Mouse (Mus musculus): ENCODE measurements around the gene Ttc28. TPM values are rescaled to one million over a fixed set of nuclear protein-coding genes. Genes with fewer than 3 reads are reported as not detected.
A peak's percentile ranks its signal among the peaks of the same experiment; 100 is the strongest.

Ttc28 gene
- total RNA-seq, 2 experiments from 2014 or later: 10.2 to 11.7 TPM

GRCm38 (mm10) chr5:111266658-111267057 lies 387.1 kb downstream of the Ttc28 start:
- DNase-seq (ENCODE audit: low spot score in 2 of 2): no peak
- H3K27ac ChIP-seq: peak overlapping the region; percentile 21
- no peak for TF ChIP-seq CTCF (conservative IDR thresholded peaks at IDR 0.05)
- no peak overlapping the region for H3K4me3 ChIP-seq

GRCm38 (mm10) chr5:111267100-111267499 lies 387.5 kb downstream of the Ttc28 start:
- Histone ChIP-seq H3K4me3 (no peak overlapping the region), H3K27ac (peak overlapping the region; percentile 21)
- no peak for TF ChIP-seq CTCF (conservative IDR thresholded peaks at IDR 0.05)
- no peak for DNase-seq (ENCODE audit: low spot score in 2 of 2)

- no peak overlapping the region for H3K27ac ChIP-seq
- TF ChIP-seq CTCF (conservative IDR thresholded peaks at IDR 0.05): no peak
Observed at GRCm38 (mm10) chr5:111268852-111269251, 389.2 kb downstream of the Ttc28 start.

GRCm38 (mm10) chr5:111269613-111270205 lies 390.1 kb downstream of the Ttc28 start:
- no peak overlapping the region for H3K27ac ChIP-seq
- TF ChIP-seq CTCF (conservative IDR thresholded peaks at IDR 0.05): peak; percentile 99
- DNase-seq (ENCODE audit: low spot score in 2 of 2): peak; percentile 30 to 57
- no peak overlapping the region for H3K4me3 ChIP-seq

More at GRCm38 (mm10) chr5:111268852-111269251, 389.2 kb downstream of the Ttc28 start:
- no peak overlapping the region for H3K4me3 ChIP-seq
- no peak for DNase-seq (ENCODE audit: low spot score in 2 of 2)

GRCm38 (mm10) chr5:111270246-111271002 lies 390.8 kb downstream of the Ttc28 start:
- TF ChIP-seq CTCF (conservative IDR thresholded peaks at IDR 0.05): no peak
- H3K4me3 ChIP-seq: no peak overlapping the region
- peak; percentile 23 to 37 for DNase-seq (ENCODE audit: low spot score in 2 of 2)
- H3K27ac ChIP-seq: no peak overlapping the region

DNA sequence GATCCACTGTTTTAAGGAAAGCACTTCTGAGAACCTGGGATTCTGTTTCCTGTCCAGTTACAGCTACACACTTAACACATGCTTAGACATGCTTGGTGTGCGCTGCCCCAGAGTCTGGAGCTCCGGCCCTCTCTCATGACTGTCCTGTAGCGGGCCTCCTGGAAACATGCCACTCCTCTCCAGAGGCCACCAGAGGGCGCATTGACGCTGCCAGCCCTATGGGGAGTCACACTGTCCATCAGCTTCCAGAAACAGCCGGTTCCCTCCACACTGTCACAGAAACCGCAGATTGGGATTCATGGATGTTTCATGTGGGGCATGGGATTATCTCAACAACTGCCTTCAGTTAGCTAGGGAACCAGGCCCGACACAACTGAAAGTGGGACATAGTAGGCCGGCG lies 394.0 kb downstream of the Ttc28 start:
- Histone ChIP-seq H3K4me3 (no peak overlapping the region), H3K27ac (no peak overlapping the region)
- DNase-seq (ENCODE audit: low spot score in 2 of 2): peak; percentile 64 to 85
- peak; percentile 91 for TF ChIP-seq CTCF (conservative IDR thresholded peaks at IDR 0.05)

GRCm38 (mm10) chr5:111274948-111275347 lies 395.3 kb downstream of the Ttc28 start:
- Histone ChIP-seq H3K4me3 (no peak overlapping the region), H3K27ac (no peak overlapping the region)
- no peak for DNase-seq (ENCODE audit: low spot score in 2 of 2)
- no peak for TF ChIP-seq CTCF (conservative IDR thresholded peaks at IDR 0.05)

DNA sequence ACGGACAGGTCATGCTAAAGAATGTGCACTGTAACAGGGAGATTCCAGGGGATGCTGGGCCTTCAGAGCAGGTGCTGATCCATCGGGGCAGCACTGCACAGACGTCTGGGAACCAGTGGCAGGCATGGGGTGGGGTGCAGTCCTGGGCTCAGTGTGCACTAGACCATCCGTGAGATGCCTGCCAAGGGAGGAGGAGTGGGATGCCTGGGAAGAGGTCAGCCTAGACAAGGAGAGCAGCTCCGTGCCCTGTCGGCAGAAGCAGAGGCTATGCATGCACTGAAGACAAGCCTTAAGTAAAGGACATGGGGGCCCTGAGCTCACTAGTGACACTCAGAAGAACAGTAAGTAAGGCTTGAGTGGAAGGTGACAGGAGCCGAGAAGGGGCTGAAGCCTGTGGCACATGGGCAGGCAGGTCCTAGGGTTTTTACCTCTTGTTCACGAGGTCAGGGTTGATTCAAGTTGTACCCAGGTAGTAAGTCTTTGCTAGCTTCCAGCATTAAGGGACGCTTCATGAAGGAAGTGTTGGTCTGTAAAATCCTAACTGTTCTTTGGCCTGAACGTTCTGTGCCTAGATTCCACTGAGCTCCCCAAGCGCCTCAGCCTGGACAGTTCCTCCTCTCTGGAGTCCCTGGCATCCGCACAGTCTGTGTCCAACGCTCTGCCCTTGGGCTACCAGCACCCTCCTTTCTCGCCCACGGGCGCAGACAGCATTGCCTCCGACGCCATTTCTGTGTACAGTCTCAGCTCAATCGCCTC lies 405.0 kb downstream of the Ttc28 start:
- no peak overlapping the region for H3K27ac ChIP-seq
- no peak for TF ChIP-seq CTCF (conservative IDR thresholded peaks at IDR 0.05)

DNA sequence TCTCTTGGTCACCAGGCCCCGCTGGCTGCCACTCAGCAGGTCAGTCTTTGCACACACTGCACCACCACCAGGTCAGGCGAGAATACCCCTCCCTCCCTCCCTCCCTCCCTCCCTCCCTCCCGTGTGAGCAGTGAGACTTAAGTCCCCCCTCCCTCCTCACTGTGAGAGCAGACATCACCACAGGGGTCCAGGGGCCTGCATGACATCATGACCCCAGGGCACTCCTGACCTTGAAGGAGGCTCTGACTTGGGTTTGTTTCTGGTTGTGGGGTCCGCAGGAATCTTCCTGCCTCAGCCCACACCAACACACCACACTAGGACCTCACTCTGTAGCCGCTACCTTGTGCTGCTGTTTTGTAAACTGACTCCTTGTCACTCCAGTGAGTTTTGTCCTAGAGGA lies 408.0 kb downstream of the Ttc28 start:
- no peak for TF ChIP-seq CTCF (conservative IDR thresholded peaks at IDR 0.05)
- DNase-seq (ENCODE audit: low spot score in 2 of 2): no peak
- H3K4me3 ChIP-seq: no peak overlapping the region
- H3K27ac ChIP-seq: no peak overlapping the region

More for the DNA sequence above, 405.0 kb downstream of the Ttc28 start:
- DNase-seq (ENCODE audit: low spot score in 2 of 2): no peak
- H3K4me3 ChIP-seq: no peak overlapping the region

DNA sequence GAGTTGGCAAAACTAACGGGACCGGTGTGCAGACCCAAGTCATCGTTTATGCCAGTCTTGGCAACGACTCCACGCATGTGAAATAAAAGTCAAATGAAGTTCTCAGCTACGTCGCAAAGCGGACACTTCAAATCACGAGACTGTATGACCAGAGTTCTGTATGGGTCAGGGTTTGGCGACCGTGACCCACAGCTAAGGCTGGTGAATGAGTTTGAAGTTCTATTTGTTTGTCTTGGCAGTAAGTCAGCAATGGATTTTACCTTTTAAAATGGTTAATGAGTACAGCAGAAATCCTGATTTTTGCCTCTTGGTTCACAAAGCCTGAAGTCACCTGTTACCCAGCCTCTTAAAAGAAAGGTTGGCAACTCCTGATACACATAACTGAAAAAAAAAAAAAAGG lies 408.9 kb downstream of the Ttc28 start:
- H3K4me3 ChIP-seq: no peak overlapping the region
- DNase-seq (ENCODE audit: low spot score in 2 of 2): no peak
- no peak for TF ChIP-seq CTCF (conservative IDR thresholded peaks at IDR 0.05)
- H3K27ac ChIP-seq: no peak overlapping the region

DNA sequence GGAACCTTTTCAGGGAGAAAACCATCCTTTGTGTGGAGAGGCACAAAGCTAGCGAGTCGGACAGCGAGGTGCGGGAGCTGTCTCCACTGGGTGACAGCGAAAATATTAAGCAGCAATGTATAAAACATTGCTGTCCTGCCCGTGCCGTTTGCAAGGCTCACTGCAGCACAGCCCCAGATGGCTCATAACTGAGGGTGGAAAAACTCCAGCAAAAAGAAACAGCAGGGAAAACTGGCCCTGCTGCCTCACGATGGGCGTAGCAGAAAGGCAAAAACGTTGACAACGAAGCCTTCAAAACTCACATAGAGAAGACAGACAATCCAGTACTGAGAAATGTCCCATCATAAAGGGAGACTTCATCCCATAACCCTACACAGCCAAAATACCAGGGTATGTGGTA lies 410.5 kb downstream of the Ttc28 start:
- TF ChIP-seq CTCF (conservative IDR thresholded peaks at IDR 0.05): no peak
- Histone ChIP-seq H3K4me3 (no peak overlapping the region; the same call in 1 of the 2 replicates), H3K27ac (peak overlapping the region; percentile 51)
- peak; percentile 47 to 52 for DNase-seq (ENCODE audit: low spot score in 2 of 2)

GRCm38 (mm10) chr5:111291639-111292038 lies 412.0 kb downstream of the Ttc28 start:
- TF ChIP-seq CTCF (conservative IDR thresholded peaks at IDR 0.05): no peak
- Histone ChIP-seq H3K27ac (peak overlapping the region; percentile 51; the same call in 1 of the 2 replicates), H3K4me3 (no peak overlapping the region)

GRCm38 (mm10) chr5:111297801-111298200 lies 418.2 kb downstream of the Ttc28 start:
- no peak overlapping the region for H3K27ac ChIP-seq
- no peak overlapping the region for H3K4me3 ChIP-seq
- TF ChIP-seq CTCF (conservative IDR thresholded peaks at IDR 0.05): no peak
- no peak for DNase-seq (ENCODE audit: low spot score in 2 of 2)

More at GRCm38 (mm10) chr5:111291639-111292038, 412.0 kb downstream of the Ttc28 start:
- peak in 1 of 2 experiments; percentile 72 for DNase-seq (ENCODE audit: low spot score in 2 of 2)
